Mouse (Mus musculus) midbrain, embryonic 14.5 days (tissue): ENCODE data around the gene Cchcr1. TPM values are rescaled to one million over a fixed set of nuclear protein-coding genes. Genes with fewer than 3 reads are reported as not detected.

Experiments used
- ATAC-seq: fragments of 200-750 bp; cut with Nextera tagmentation; 2 replicates; pipeline ENCODE4 v1.8.0; 2017; ENCODE audit warnings: moderate number of reproducible peaks, moderate library complexity; ENCODE audit not compliant: low FRiP score, low TSS enrichment
- DNase-seq: peaks from one replicate; pipeline ENCODE4 v3.0.0-alpha.2; 2015
- H3K27ac ChIP-seq: fragments of 300-500 bp; sonication (generic); replicated peaks from 2 replicates; pipeline ENCODE4 v1.5.1; 2014; ENCODE audit warnings: mild to moderate bottlenecking, low read depth, low read length, moderate library complexity
- H3K27me3 ChIP-seq: fragments of 300-500 bp; sonication (generic); 2 replicates; pipeline ENCODE4 v1.6.1; 2014; ENCODE audit warnings: low read length, control low read depth, mixed read lengths; ENCODE audit not compliant: control insufficient read depth, insufficient read depth
- H3K36me3 ChIP-seq: fragments of 300-500 bp; sonication (generic); 2 replicates; pipeline ENCODE4 v1.6.1; 2014; ENCODE audit warnings: low read length, control low read depth; ENCODE audit not compliant: control insufficient read depth, insufficient read depth
- H3K4me1 ChIP-seq: fragments of 300-500 bp; sonication (generic); 2 replicates; pipeline ENCODE4 v1.6.1; 2014; ENCODE audit warnings: mild to moderate bottlenecking, antibody characterized with exemption, low read length, control low read depth; ENCODE audit not compliant: control insufficient read depth, insufficient read depth
- H3K4me2 ChIP-seq: fragments of 300-500 bp; sonication (generic); 2 replicates; pipeline ENCODE4 v1.6.1; 2014; ENCODE audit warnings: mild to moderate bottlenecking, low read length, moderate library complexity
- H3K4me3 ChIP-seq: fragments of 300-500 bp; sonication (generic); replicated peaks from 2 replicates; pipeline ENCODE4 v1.5.1; 2014; ENCODE audit warnings: low read depth, low read length
- H3K9ac ChIP-seq: fragments of 300-500 bp; sonication (generic); replicated peaks from 2 replicates; pipeline ENCODE4 v1.6.1; 2014; ENCODE audit warnings: mild to moderate bottlenecking, low read length, moderate library complexity
- H3K9me3 ChIP-seq: fragments of 300-500 bp; sonication (generic); 2 replicates; pipeline ENCODE4 v1.6.1; 2016; ENCODE audit warnings: low read length, control low read depth, mixed read lengths; ENCODE audit not compliant: control insufficient read depth
- WGBS: fragments of 180-500 bp; shearing (Covaris S2); extraction: QIAGEN DNeasy Blood & Tissue Kit; methylation state at CpG from one replicate; pipeline ENCODE4 v1.1.7; 2014; 5-methylcytosine and 5-hydroxymethylcytosine counted together
- polyA plus RNA-seq: library from polyadenylated mRNA; unstranded; fragments of >200 nt; fragmentation: Nextera tagmentation; extraction: Ambion mirVana; gene quantifications from 2 replicates; pipeline ENCODE4 v1.2.1, GENCODE M21; 2014

Cchcr1 gene
- polyA plus RNA-seq, 1 experiment from 2014 or later = 3.4 TPM

GRCm38 (mm10) chr17:35497124-35497523, 19.8 kb upstream of the Cchcr1 start:
- Histone ChIP-seq H3K27me3 (no peaks in the 10 kb centered on the region), H3K9me3 (no peaks in the 10 kb centered on the region), H3K4me2 (no peak overlapping the region), H3K4me1 (no peaks in the 10 kb centered on the region), H3K27ac (no peak overlapping the region), H3K9ac (no peak overlapping the region), H3K36me3 (no peaks in the 10 kb centered on the region), H3K4me3 (no peak overlapping the region)
- ATAC-seq = no peak
- 93% methylated on average over 7 of the region's 7 CpGs for WGBS
- no peak for DNase-seq

GRCm38 (mm10) chr17:35502226-35502625, 14.7 kb upstream of the Cchcr1 start:
- DNase-seq = no peak
- no peak overlapping the region for H3K9ac ChIP-seq
- 9% methylated on average over 6 of the region's 6 CpGs for WGBS

GRCm38 (mm10) chr17:35502762-35503161, 14.1 kb upstream of the Cchcr1 start:
- Histone ChIP-seq H3K4me2 (no peak overlapping the region), H3K36me3 (no peaks in the 10 kb centered on the region), H3K9me3 (no peaks in the 10 kb centered on the region), H3K27ac (no peak overlapping the region), H3K4me3 (no peak overlapping the region), H3K27me3 (peaks cover 17% of the 10 kb centered on the region), H3K9ac (no peak overlapping the region), H3K4me1 (no peaks in the 10 kb centered on the region)
- ATAC-seq = no peak
- WGBS = 42% methylated on average over 5 of the region's 5 CpGs
- no peak for DNase-seq

More at GRCm38 (mm10) chr17:35502226-35502625, 14.7 kb upstream of the Cchcr1 start:
- H3K27me3 ChIP-seq = peaks cover 11% of the 10 kb centered on the region
- H3K4me1 ChIP-seq = no peaks in the 10 kb centered on the region
- no peak overlapping the region for H3K27ac ChIP-seq
- H3K4me2 ChIP-seq = no peak overlapping the region
- no peak overlapping the region for H3K4me3 ChIP-seq
- no peaks in the 10 kb centered on the region for H3K9me3 ChIP-seq
- H3K36me3 ChIP-seq = no peaks in the 10 kb centered on the region
- ATAC-seq = no peak

DNA sequence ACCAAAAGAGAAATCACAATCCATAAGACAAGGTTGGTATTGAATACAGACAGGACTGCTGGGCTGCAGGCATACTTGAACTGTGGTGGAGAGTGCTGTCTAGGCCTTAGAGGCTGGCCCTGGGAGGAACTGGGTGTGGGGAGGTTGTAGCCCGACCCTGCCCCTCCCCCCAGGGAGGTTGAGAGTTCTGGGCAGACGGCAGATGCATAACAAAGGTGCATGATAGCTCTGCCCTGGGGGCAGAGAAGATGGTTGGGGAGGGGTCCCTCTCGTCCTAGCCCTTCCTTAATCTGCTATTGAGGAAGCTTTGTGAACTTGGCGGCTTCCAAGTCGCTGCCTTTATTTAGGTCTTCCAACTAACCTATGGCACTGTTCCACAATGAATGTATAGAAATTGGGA, 13.1 kb upstream of the Cchcr1 start:
- no peaks in the 10 kb centered on the region for H3K9me3 ChIP-seq
- ATAC-seq (no peak), DNase-seq (no peak)
- no peak overlapping the region for H3K9ac ChIP-seq
- H3K4me2 ChIP-seq = no peak overlapping the region
- H3K4me3 ChIP-seq = no peak overlapping the region
- WGBS = 16% methylated on average over 5 of the region's 5 CpGs
- H3K27ac ChIP-seq = no peak overlapping the region
- H3K36me3 ChIP-seq = no peaks in the 10 kb centered on the region
- H3K27me3 ChIP-seq = peaks cover 22% of the 10 kb centered on the region
- H3K4me1 ChIP-seq = no peaks in the 10 kb centered on the region

DNA sequence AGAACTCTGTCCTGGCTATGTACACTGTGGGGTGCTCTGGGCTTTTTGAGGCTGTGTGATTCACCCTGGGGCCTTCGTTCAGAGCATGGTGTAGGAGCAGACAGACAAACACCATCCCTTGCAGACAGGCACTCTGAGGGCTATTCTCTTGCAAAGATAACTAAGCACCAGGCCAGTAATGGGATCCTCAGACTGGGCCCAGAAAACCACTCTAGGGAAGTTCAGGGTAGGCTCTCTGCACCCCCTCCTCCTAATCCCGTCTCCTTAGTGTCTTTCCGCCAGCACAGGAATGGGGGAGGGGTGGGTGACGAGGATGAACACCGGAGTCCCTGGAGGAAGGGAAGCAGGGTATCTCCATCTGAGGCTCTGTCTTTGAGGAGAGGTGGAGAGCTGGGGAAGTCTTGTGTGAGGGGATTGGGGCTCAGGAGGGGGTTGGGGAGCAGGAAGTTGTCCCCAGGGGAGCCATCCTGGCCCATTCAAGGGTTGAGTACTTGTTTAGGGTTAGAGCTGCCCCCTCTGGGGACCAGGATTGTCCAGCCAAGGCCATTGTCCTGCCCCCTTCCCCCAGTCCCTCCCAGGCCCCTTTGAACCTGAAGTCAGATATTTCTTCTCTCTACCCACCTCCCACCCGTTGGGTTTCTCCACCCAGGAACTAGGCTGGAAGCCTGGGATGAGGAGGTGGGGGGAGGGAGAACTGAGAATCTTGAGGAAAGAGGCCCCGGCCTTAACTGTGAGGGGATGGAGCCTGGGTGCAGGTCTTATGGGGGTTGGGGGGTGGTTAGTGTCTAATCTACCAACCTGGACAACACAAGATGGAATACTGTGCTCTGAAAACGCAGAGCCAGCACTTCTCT, 12.0 kb upstream of the Cchcr1 start:
- Histone ChIP-seq H3K4me2 (no peak overlapping the region), H3K9me3 (no peaks in the 10 kb centered on the region), H3K4me3 (no peak overlapping the region), H3K4me1 (no peaks in the 10 kb centered on the region), H3K27ac (no peak overlapping the region), H3K36me3 (no peaks in the 10 kb centered on the region), H3K27me3 (peaks cover 22% of the 10 kb centered on the region), H3K9ac (no peak overlapping the region)
- 15% methylated on average over 8 of the region's 8 CpGs for WGBS
- no peak for DNase-seq
- no peak for ATAC-seq

GRCm38 (mm10) chr17:35505776-35506175, 11.1 kb upstream of the Cchcr1 start, which contains the start of gene Pou5f1:
Pou5f1 (plus strand) TSS chr17:35506018.
- no peaks in the 10 kb centered on the region for H3K9me3 ChIP-seq
- H3K9ac ChIP-seq = no peak within 1 kb of the TSS
- ATAC-seq (no peak), DNase-seq (no peak)
- no peaks in the 10 kb centered on the region for H3K4me1 ChIP-seq
- H3K4me2 ChIP-seq = no peak within 1 kb of the TSS
- H3K27ac ChIP-seq = no peak within 1 kb of the TSS
- no peaks in the 10 kb centered on the region for H3K36me3 ChIP-seq
- H3K27me3 ChIP-seq = peaks cover 22% of the 10 kb centered on the region
- 29% methylated on average over 13 of the region's 13 CpGs for WGBS
- H3K4me3 ChIP-seq = no peak within 1 kb of the TSS

- Histone ChIP-seq H3K36me3 (no peaks in the 10 kb centered on the region), H3K4me3 (no peak overlapping the region), H3K4me1 (no peaks in the 10 kb centered on the region), H3K27ac (no peak overlapping the region), H3K9me3 (no peaks in the 10 kb centered on the region), H3K9ac (no peak overlapping the region), H3K27me3 (peaks cover 22% of the 10 kb centered on the region), H3K4me2 (no peak overlapping the region)
- WGBS = 10% methylated on average over 10 of the region's 10 CpGs
- DNase-seq (no peak), ATAC-seq (no peak)
These were observed 10.0 kb upstream of the Cchcr1 start for GRCm38 (mm10) chr17:35506881-35507280.

GRCm38 (mm10) chr17:35507556-35508260, 9.2 kb upstream of the Cchcr1 start:
- Histone ChIP-seq H3K27me3 (peaks cover 22% of the 10 kb centered on the region), H3K9ac (no peak overlapping the region), H3K36me3 (no peaks in the 10 kb centered on the region), H3K27ac (no peak overlapping the region), H3K9me3 (no peaks in the 10 kb centered on the region), H3K4me2 (no peak overlapping the region), H3K4me3 (no peak overlapping the region), H3K4me1 (no peaks in the 10 kb centered on the region)
- ATAC-seq (no peak), DNase-seq (no peak)
- WGBS = 28% methylated on average over 13 of the region's 13 CpGs
